Mouse (Mus musculus): ENCODE measurements at regions not wholly inside any gene's neighbourhood (a gene's known extent, or its start where the extent isn't known, plus 50 kb on each side); places are given as distances from the start of the nearest gene placed in this dataset.

- TF ChIP-seq CTCF (IDR thresholded peaks at IDR 0.05; ENCODE audit: low read depth, low read length) (no peak), TAL1 (conservative IDR thresholded peaks at IDR 0.05; ENCODE audit: low read depth, low read length) (no peak), GATA1 (IDR thresholded peaks at IDR 0.05; ENCODE audit: borderline replicate concordance, low read length) (no peak)
Observed at GRCm38 (mm10) chr1:193599895-193600294, 229.8 kb upstream of the Camk1g start.
